In the genomic region with DNA sequence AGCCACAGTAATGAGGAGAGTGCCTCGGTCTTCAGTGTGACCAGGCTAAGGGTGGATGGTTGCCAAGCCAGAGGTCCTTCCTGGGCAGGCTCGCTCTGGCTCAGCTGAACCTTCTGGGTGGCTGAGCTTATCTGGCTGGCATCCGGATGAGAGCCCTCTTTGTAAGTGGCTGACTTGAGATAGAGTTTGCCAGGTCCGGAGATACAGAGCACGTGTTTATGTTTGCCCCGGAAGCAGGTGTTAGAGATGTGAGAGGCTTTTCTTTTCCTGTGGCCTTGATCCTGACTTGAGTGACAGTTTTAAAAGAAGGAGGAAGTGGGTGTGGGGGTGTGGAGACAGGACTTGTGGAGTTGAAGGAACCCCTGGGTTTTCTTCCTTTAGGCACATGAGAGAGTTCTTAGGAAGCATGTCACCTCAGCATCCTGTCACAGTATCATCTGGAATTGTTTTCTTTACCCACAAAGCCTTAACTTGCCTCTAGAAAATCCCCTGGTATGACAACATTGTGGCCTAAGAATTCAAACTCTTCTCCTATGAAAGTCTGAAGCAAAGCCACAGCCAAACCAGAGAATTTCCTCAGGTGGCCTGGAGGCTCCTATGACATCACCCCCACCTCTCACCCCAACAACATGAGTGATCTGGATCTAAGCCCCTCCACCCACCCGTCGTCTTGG, we compare ENCODE assay signal across 8 mouse cellular contexts. TPM values are rescaled to one million over a fixed set of nuclear protein-coding genes. Genes with fewer than 3 reads are reported as not detected.
A peak's percentile ranks its signal among the peaks of the same experiment; 100 is the strongest.
DNase-seq lines count a peak whose midpoint lies in the region; ATAC-seq and TF ChIP-seq lines count a peak whose summit lies in the region.

No protein-coding gene starts in this region.

- no peak overlapping the region for H3K9ac ChIP-seq in forebrain, embryonic 14.5 days (ENCODE audit: low read length)
- no peak overlapping the region for H3K9ac ChIP-seq in lung, postnatal 0 days (replicated peaks; ENCODE audit: low read depth)
- no peak overlapping the region for H3K9ac ChIP-seq in stomach, embryonic 15.5 days

- intact Hi-C loops in gastrocnemius, adult 2 months (cut with DNase I) = no loop called here

- 53% methylated on average over 8 of the region's 8 CpGs for WGBS in forebrain, embryonic 14.5 days
- WGBS in lung, postnatal 0 days = 14% methylated on average over 8 of the region's 8 CpGs
- 47% methylated on average over 8 of the region's 8 CpGs for WGBS in stomach, embryonic 15.5 days

- no peak overlapping the region for H3K4me3 ChIP-seq in gastrocnemius, adult 2 months
- no peak overlapping the region for H3K4me3 ChIP-seq in forebrain, embryonic 14.5 days (ENCODE audit: low read depth, low read length)
- no peak overlapping the region for H3K4me3 ChIP-seq in lung, postnatal 0 days (ENCODE audit: low read depth, low read length)
- H3K4me3 ChIP-seq in stomach, embryonic 15.5 days (replicated peaks) = no peak overlapping the region

- no peaks in the 10 kb centered on the region for H3K27me3 ChIP-seq in forebrain, embryonic 14.5 days (replicated peaks; ENCODE audit: control insufficient read depth, insufficient read depth, low read length)
- no peaks in the 10 kb centered on the region for H3K27me3 ChIP-seq in lung, postnatal 0 days (replicated peaks; ENCODE audit: insufficient read depth, low read length)
- no peaks in the 10 kb centered on the region for H3K27me3 ChIP-seq in stomach, embryonic 15.5 days (replicated peaks)

- H3K36me3 ChIP-seq in forebrain, embryonic 14.5 days (ENCODE audit: control insufficient read depth, insufficient read depth, low read length) = peaks cover 47% of the 10 kb centered on the region
- H3K36me3 ChIP-seq in lung, postnatal 0 days (ENCODE audit: insufficient read depth, low read length) = peaks cover 14% of the 10 kb centered on the region
- H3K36me3 ChIP-seq in stomach, embryonic 15.5 days = peaks cover 12% of the 10 kb centered on the region

- H3K27ac ChIP-seq in gastrocnemius, adult 2 months = no peak overlapping the region
- peak overlapping the region; percentile 80; the same call in 1 of the 2 replicates for H3K27ac ChIP-seq in forebrain, embryonic 14.5 days (ENCODE audit: low read depth, low read length)
- peak overlapping the region; percentile 45; the same call in 1 of the 2 replicates for H3K27ac ChIP-seq in lung, postnatal 0 days (ENCODE audit: low read length)
- no peak overlapping the region for H3K27ac ChIP-seq in stomach, embryonic 15.5 days

- peak; percentile 90 for TF ChIP-seq EP300 in lung, postnatal 0 days (IDR thresholded peaks at IDR 0.05)

- no peaks in the 10 kb centered on the region for H3K9me3 ChIP-seq in forebrain, embryonic 14.5 days (replicated peaks; ENCODE audit: control insufficient read depth, low read length)
- no peaks in the 10 kb centered on the region for H3K9me3 ChIP-seq in lung, postnatal 0 days (ENCODE audit: low read length)
- no peaks in the 10 kb centered on the region for H3K9me3 ChIP-seq in stomach, embryonic 15.5 days

- TF ChIP-seq CTCF in gastrocnemius, adult 2 months (IDR thresholded peaks at IDR 0.05) = no peak
- TF ChIP-seq CTCF in lung, postnatal 0 days (IDR thresholded peaks at IDR 0.05) = no peak

- 0 out of 2 replicates have a peak, but pooled peaks have one; percentile 49 for ATAC-seq in forebrain, embryonic 14.5 days
- ATAC-seq in lung, postnatal 0 days = peak; percentile 92
- ATAC-seq in stomach, embryonic 15.5 days (ENCODE audit: insufficient read depth, low FRiP score, low read depth) = peak; percentile 32; the same call in 1 of the 2 replicates

- H3K4me1 ChIP-seq in forebrain, embryonic 14.5 days (ENCODE audit: control insufficient read depth, insufficient read depth, low read length) = peaks cover 3% of the 10 kb centered on the region; the same call in 1 of the 2 replicates
- no peaks in the 10 kb centered on the region; the same call in 1 of the 2 replicates for H3K4me1 ChIP-seq in lung, postnatal 0 days (ENCODE audit: insufficient read depth, low read depth, low read length)
- H3K4me1 ChIP-seq in stomach, embryonic 15.5 days = no peaks in the 10 kb centered on the region

- H3K4me2 ChIP-seq in forebrain, embryonic 14.5 days (ENCODE audit: low read length) = no peak overlapping the region
- H3K4me2 ChIP-seq in lung, postnatal 0 days (replicated peaks; ENCODE audit: low read depth, low read length) = no peak overlapping the region
- no peak overlapping the region for H3K4me2 ChIP-seq in stomach, embryonic 15.5 days

- DNase-seq in gastrocnemius, adult 2 months = peak; percentile 27
- no peak for DNase-seq in gastrocnemius, postnatal 4 days (ENCODE audit: low spot score in 2 of 2)
- DNase-seq in MEL-GATA-1-ER (ENCODE audit: extremely low read depth, low read depth) = peak; percentile 76
- DNase-seq in forebrain, embryonic 14.5 days (ENCODE audit: low spot score) = peak; percentile 52
- DNase-seq in kidney, adult 8-10 months = peak; percentile 22 to 27
- DNase-seq in lung, postnatal 0 days (ENCODE audit: low spot score) = peak; percentile 89
- DNase-seq in adipocyte (ENCODE audit: low spot score) = no peak

RNA-seq across cellular contexts. Expression of a gene that starts 23.3 kb away (rescaled TPM):
- not detected for total RNA-seq in gastrocnemius, adult 2 months (2021)
- not detected for total RNA-seq in gastrocnemius, postnatal 4 days (2021)
- 80.0 and 81.0 TPM in 2 replicates for polyA plus RNA-seq in forebrain, embryonic 14.5 days (2014; fragmentation: Nextera tagmentation; extraction: Ambion mirVana)
- 0.21 and 0.33 TPM in 2 replicates for polyA plus RNA-seq in lung, postnatal 0 days (2015; fragmentation: Nextera tagmentation; extraction: Ambion mirVana)
- 0.28 and 0.80 TPM in 2 replicates for polyA plus RNA-seq in stomach, embryonic 15.5 days (2015; fragmentation: Nextera tagmentation; extraction: Ambion mirVana)

RNA-seq across cellular contexts. Expression of a gene that starts 28.2 kb away (rescaled TPM):
- under 1 TPM in 1 of 2 experiments, not detected in 1; 0.08 TPM for total RNA-seq in gastrocnemius, adult 2 months (2021)
- total RNA-seq in gastrocnemius, postnatal 4 days (2021) = 1 to 10 TPM; 3.2 to 3.8 TPM
- 6.3 and 6.9 TPM in 2 replicates for polyA plus RNA-seq in forebrain, embryonic 14.5 days (2014; fragmentation: Nextera tagmentation; extraction: Ambion mirVana)
- polyA plus RNA-seq in lung, postnatal 0 days (2015; fragmentation: Nextera tagmentation; extraction: Ambion mirVana) = 0.50 and 0.82 TPM in 2 replicates
- polyA plus RNA-seq in stomach, embryonic 15.5 days (2015; fragmentation: Nextera tagmentation; extraction: Ambion mirVana) = 7.8 and 9.7 TPM in 2 replicates

Comparison
In these comparisons a context has a peak if more than half of its experiments do, and no peak if none do; other contexts are left out.
1. DNase-seq: peak in gastrocnemius, adult 2 months (single experiment), MEL-GATA-1-ER (single experiment), forebrain, embryonic 14.5 days (single experiment), kidney, adult 8-10 months (2 of 2) and lung, postnatal 0 days (single experiment); none in gastrocnemius, postnatal 4 days (0 of 2) and adipocyte (single experiment).
2. H3K27ac ChIP-seq: peak in forebrain, embryonic 14.5 days (single experiment) and lung, postnatal 0 days (single experiment); none in gastrocnemius, adult 2 months (single experiment) and stomach, embryonic 15.5 days (single experiment).
3. ATAC-seq: peak in every context shown above with its lines; median percentile 92 in lung, postnatal 0 days; 49 in forebrain, embryonic 14.5 days; 32 in stomach, embryonic 15.5 days.
4. RNA of a gene that starts 23.3 kb away (polyA plus RNA-seq): 80.0 to 81.0 TPM in forebrain, embryonic 14.5 days; 0.28 to 0.80 TPM in stomach, embryonic 15.5 days and 0.21 to 0.33 TPM in lung, postnatal 0 days; every median in the first group is over 10 times any median in the second.